Mouse (Mus musculus) bone marrow, adult 2 months (tissue): ENCODE data around the gene Erich3.

Experiments used
- CTCF ChIP-seq: fragments of 200-500 bp; IDR thresholded peaks from 2 replicates; pipeline ENCODE4 v1.5.1; 2011; ENCODE audit warnings: low read length, control low read depth; ENCODE audit not compliant: control insufficient read depth, insufficient read depth
- POLR2A ChIP-seq: fragments of 200-500 bp; IDR thresholded peaks from 2 replicates; pipeline ENCODE4 v1.6.1; 2011; ENCODE audit warnings: low read depth, mild to moderate bottlenecking, control low read depth, low read length, borderline replicate concordance; ENCODE audit not compliant: control insufficient read depth

- TF ChIP-seq CTCF (no peak), POLR2A (no peak)
Measured at GRCm38 (mm10) chr3:154698907-154699306, 35.2 kb downstream of the Erich3 start.
